Mouse (Mus musculus): ENCODE measurements around the gene Scaf4. TPM values are rescaled to one million over a fixed set of nuclear protein-coding genes. Genes with fewer than 3 reads are reported as not detected.

Scaf4 gene
- polyA plus RNA-seq, 1 experiment from 2014 or later: 12.1 TPM

GRCm38 (mm10) chr16:90193719-90194118 lies 90.6 kb downstream of the Scaf4 start:
- TF ChIP-seq EP300 (IDR thresholded peaks at IDR 0.05): no peak
- no peak for TF ChIP-seq CTCF (IDR thresholded peaks at IDR 0.05)
- no peaks in the 10 kb centered on the region for H3K27me3 ChIP-seq (replicated peaks; ENCODE audit: insufficient read depth, low read length)
- no peak overlapping the region for H3K9ac ChIP-seq (replicated peaks; ENCODE audit: low read depth)
- H3K4me3 ChIP-seq (ENCODE audit: low read depth, low read length): no peak overlapping the region
- no peak overlapping the region for H3K27ac ChIP-seq (ENCODE audit: low read length)
- no peak for DNase-seq (ENCODE audit: low spot score)
- no peak overlapping the region for H3K4me2 ChIP-seq (replicated peaks; ENCODE audit: low read depth, low read length)
- H3K4me1 ChIP-seq (ENCODE audit: insufficient read depth, low read depth, low read length): peaks cover 12% of the 10 kb centered on the region; the same call in 1 of the 2 replicates
- no peaks in the 10 kb centered on the region for H3K36me3 ChIP-seq (ENCODE audit: insufficient read depth, low read length)
- H3K9me3 ChIP-seq (ENCODE audit: low read length): no peaks in the 10 kb centered on the region
- no peak for ATAC-seq

GRCm38 (mm10) chr16:90191289-90191688 lies 93.0 kb downstream of the Scaf4 start:
- no peak for ATAC-seq
- no peak for DNase-seq (ENCODE audit: low spot score)
- TF ChIP-seq EP300 (IDR thresholded peaks at IDR 0.05) (no peak), CTCF (IDR thresholded peaks at IDR 0.05) (no peak)
- no peak overlapping the region for H3K4me3 ChIP-seq (ENCODE audit: low read depth, low read length)
- 72% methylated on average over 6 of the region's 6 CpGs for WGBS
- H3K9me3 ChIP-seq (ENCODE audit: low read length): no peaks in the 10 kb centered on the region
- no peak overlapping the region for H3K27ac ChIP-seq (ENCODE audit: low read length)
- no peaks in the 10 kb centered on the region for H3K4me1 ChIP-seq (ENCODE audit: insufficient read depth, low read depth, low read length)
- no peaks in the 10 kb centered on the region for H3K36me3 ChIP-seq (ENCODE audit: insufficient read depth, low read length)
- H3K9ac ChIP-seq (replicated peaks; ENCODE audit: low read depth): no peak overlapping the region
- H3K27me3 ChIP-seq (replicated peaks; ENCODE audit: insufficient read depth, low read length): no peaks in the 10 kb centered on the region
- H3K4me2 ChIP-seq (replicated peaks; ENCODE audit: low read depth, low read length): no peak overlapping the region

GRCm38 (mm10) chr16:90187453-90187852 lies 96.8 kb downstream of the Scaf4 start:
- no peak for TF ChIP-seq EP300 (IDR thresholded peaks at IDR 0.05)
- peak; percentile 83 for TF ChIP-seq CTCF (IDR thresholded peaks at IDR 0.05)
- H3K9me3 ChIP-seq (ENCODE audit: low read length): no peaks in the 10 kb centered on the region
- ATAC-seq: peak; percentile 77
- no peaks in the 10 kb centered on the region for H3K27me3 ChIP-seq (replicated peaks; ENCODE audit: insufficient read depth, low read length)
- WGBS: 11% methylated on average over 13 of the region's 13 CpGs
- H3K9ac ChIP-seq (replicated peaks; ENCODE audit: low read depth): no peak overlapping the region
- no peak overlapping the region for H3K27ac ChIP-seq (ENCODE audit: low read length)
- H3K4me1 ChIP-seq (ENCODE audit: insufficient read depth, low read depth, low read length): no peaks in the 10 kb centered on the region
- no peak overlapping the region for H3K4me3 ChIP-seq (ENCODE audit: low read depth, low read length)
- H3K4me2 ChIP-seq (replicated peaks; ENCODE audit: low read depth, low read length): no peak overlapping the region
- DNase-seq (ENCODE audit: low spot score): peak; percentile 84
- H3K36me3 ChIP-seq (ENCODE audit: insufficient read depth, low read length): no peaks in the 10 kb centered on the region

GRCm38 (mm10) chr16:90185928-90186588 lies 98.2 kb downstream of the Scaf4 start:
- WGBS: 43% methylated on average over 8 of the region's 8 CpGs
- no peaks in the 10 kb centered on the region for H3K36me3 ChIP-seq (ENCODE audit: insufficient read depth, low read length)
- H3K27ac ChIP-seq (ENCODE audit: low read length): no peak overlapping the region
- peak; percentile 82 for DNase-seq (ENCODE audit: low spot score)
- no peak overlapping the region for H3K4me3 ChIP-seq (ENCODE audit: low read depth, low read length)
- H3K27me3 ChIP-seq (replicated peaks; ENCODE audit: insufficient read depth, low read length): no peaks in the 10 kb centered on the region
- TF ChIP-seq CTCF (IDR thresholded peaks at IDR 0.05) (peak; percentile 91), EP300 (IDR thresholded peaks at IDR 0.05) (no peak)
- no peaks in the 10 kb centered on the region for H3K4me1 ChIP-seq (ENCODE audit: insufficient read depth, low read depth, low read length)
- H3K9ac ChIP-seq (replicated peaks; ENCODE audit: low read depth): no peak overlapping the region
- ATAC-seq: peak; percentile 52; the same call in 1 of the 2 replicates
- H3K9me3 ChIP-seq (ENCODE audit: low read length): no peaks in the 10 kb centered on the region
- H3K4me2 ChIP-seq (replicated peaks; ENCODE audit: low read depth, low read length): no peak overlapping the region

GRCm38 (mm10) chr16:90184135-90184534 lies 100.2 kb downstream of the Scaf4 start:
- TF ChIP-seq CTCF (IDR thresholded peaks at IDR 0.05) (no peak), EP300 (IDR thresholded peaks at IDR 0.05) (no peak)
- WGBS: 73% methylated on average over 5 of the region's 6 CpGs
- ATAC-seq: no peak

GRCm38 (mm10) chr16:90181673-90182072 lies 102.6 kb downstream of the Scaf4 start:
- H3K9me3 ChIP-seq (ENCODE audit: low read length): no peaks in the 10 kb centered on the region
- no peak overlapping the region for H3K4me3 ChIP-seq (ENCODE audit: low read depth, low read length)
- H3K36me3 ChIP-seq (ENCODE audit: insufficient read depth, low read length): no peaks in the 10 kb centered on the region
- TF ChIP-seq EP300 (IDR thresholded peaks at IDR 0.05): no peak
- TF ChIP-seq CTCF (IDR thresholded peaks at IDR 0.05): no peak
- H3K4me1 ChIP-seq (ENCODE audit: insufficient read depth, low read depth, low read length): no peaks in the 10 kb centered on the region
- DNase-seq (ENCODE audit: low spot score): peak; percentile 27
- H3K27me3 ChIP-seq (replicated peaks; ENCODE audit: insufficient read depth, low read length): no peaks in the 10 kb centered on the region
- 71% methylated on average over 8 of the region's 8 CpGs for WGBS
- no peak overlapping the region for H3K27ac ChIP-seq (ENCODE audit: low read length)
- no peak overlapping the region for H3K9ac ChIP-seq (replicated peaks; ENCODE audit: low read depth)
- ATAC-seq: peak; percentile 55
- no peak overlapping the region for H3K4me2 ChIP-seq (replicated peaks; ENCODE audit: low read depth, low read length)

More at GRCm38 (mm10) chr16:90184135-90184534, 100.2 kb downstream of the Scaf4 start:
- Histone ChIP-seq H3K9me3 (ENCODE audit: low read length) (no peaks in the 10 kb centered on the region), H3K4me2 (replicated peaks; ENCODE audit: low read depth, low read length) (no peak overlapping the region), H3K9ac (replicated peaks; ENCODE audit: low read depth) (no peak overlapping the region), H3K4me3 (ENCODE audit: low read depth, low read length) (no peak overlapping the region), H3K4me1 (ENCODE audit: insufficient read depth, low read depth, low read length) (no peaks in the 10 kb centered on the region), H3K27me3 (replicated peaks; ENCODE audit: insufficient read depth, low read length) (no peaks in the 10 kb centered on the region), H3K36me3 (ENCODE audit: insufficient read depth, low read length) (no peaks in the 10 kb centered on the region), H3K27ac (ENCODE audit: low read length) (no peak overlapping the region)
- no peak for DNase-seq (ENCODE audit: low spot score)

Data from lung, postnatal 0 days (tissue).